In the genomic region with DNA sequence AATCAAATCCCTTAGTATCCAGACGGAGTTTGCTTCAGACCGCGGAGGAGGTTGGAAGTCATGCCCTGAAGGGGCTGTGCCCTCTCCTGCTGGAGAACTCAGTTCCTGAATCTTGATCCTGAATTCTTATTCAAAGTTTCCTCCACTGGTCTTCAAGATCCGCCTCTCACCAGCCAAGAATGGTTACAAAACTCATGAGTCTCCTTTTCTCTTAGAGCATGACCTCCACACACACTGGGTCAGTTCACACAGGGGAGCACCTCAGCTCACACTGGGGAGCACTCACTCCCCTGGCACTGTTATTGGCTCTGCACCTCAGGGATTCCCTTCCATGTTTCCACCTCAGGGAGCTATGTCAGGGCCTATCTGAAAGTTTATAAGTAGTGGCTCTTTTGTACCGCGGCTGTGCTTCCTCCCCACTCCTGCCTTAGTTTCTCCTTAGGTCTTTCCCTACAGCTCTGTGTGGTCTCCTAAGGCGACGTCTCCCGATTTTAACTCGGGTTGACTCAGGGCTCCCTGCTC, we compare ENCODE assay signal across 8 mouse cellular contexts. TPM values are rescaled to one million over a fixed set of nuclear protein-coding genes. Genes with fewer than 3 reads are reported as not detected.
DNase-seq lines count a peak whose midpoint lies in the region; ATAC-seq lines count a peak whose summit lies in the region.

No protein-coding gene starts in this region.

- H3K27me3 ChIP-seq in heart, embryonic 12.5 days (replicated peaks): no peaks in the 10 kb centered on the region
- H3K27me3 ChIP-seq in hindbrain, embryonic 14.5 days (ENCODE audit: control insufficient read depth, insufficient read depth, low read length): no peaks in the 10 kb centered on the region
- H3K27me3 ChIP-seq in midbrain, embryonic 12.5 days: no peaks in the 10 kb centered on the region

- ATAC-seq in heart, embryonic 12.5 days (ENCODE audit: insufficient number of reproducible peaks, low FRiP score): no peak
- ATAC-seq in hindbrain, embryonic 14.5 days (ENCODE audit: low FRiP score): no peak
- no peak for ATAC-seq in midbrain, embryonic 12.5 days (ENCODE audit: low FRiP score, low read depth)

- H3K36me3 ChIP-seq in heart, embryonic 12.5 days: no peaks in the 10 kb centered on the region; the same call in 1 of the 2 replicates
- 0 out of 2 replicates have a peak, but pooled peaks cover 7% of the 10 kb centered on the region for H3K36me3 ChIP-seq in hindbrain, embryonic 14.5 days (replicated peaks; ENCODE audit: control insufficient read depth, insufficient read depth)
- peaks cover 6% of the 10 kb centered on the region; the same call in 1 of the 2 replicates for H3K36me3 ChIP-seq in midbrain, embryonic 12.5 days

- H3K27ac ChIP-seq in heart, embryonic 12.5 days (ENCODE audit: poor library complexity, severe bottlenecking): peak overlapping the region; percentile 96
- H3K27ac ChIP-seq in hindbrain, embryonic 14.5 days: peak overlapping the region; percentile 98
- H3K27ac ChIP-seq in midbrain, embryonic 12.5 days (replicated peaks): peak overlapping the region; percentile 99

- WGBS in heart, embryonic 12.5 days: 23% methylated on average over 10 of the region's 10 CpGs
- WGBS in hindbrain, embryonic 14.5 days: 23% methylated on average over 10 of the region's 10 CpGs
- WGBS in midbrain, embryonic 12.5 days: 28% methylated on average over 10 of the region's 10 CpGs

- H3K4me1 ChIP-seq in heart, embryonic 12.5 days (replicated peaks): peaks cover 45% of the 10 kb centered on the region
- peaks cover 47% of the 10 kb centered on the region for H3K4me1 ChIP-seq in hindbrain, embryonic 14.5 days (replicated peaks; ENCODE audit: control insufficient read depth, insufficient read depth, low read length)
- H3K4me1 ChIP-seq in midbrain, embryonic 12.5 days: peaks cover 48% of the 10 kb centered on the region

- peak overlapping the region; percentile 78 for H3K4me3 ChIP-seq in heart, embryonic 12.5 days
- peak overlapping the region; percentile 75 for H3K4me3 ChIP-seq in hindbrain, embryonic 14.5 days (replicated peaks; ENCODE audit: low read length)
- H3K4me3 ChIP-seq in midbrain, embryonic 12.5 days: peak overlapping the region; percentile 60

- H3K9ac ChIP-seq in heart, embryonic 12.5 days: peak overlapping the region; percentile 91
- H3K9ac ChIP-seq in hindbrain, embryonic 14.5 days: peak overlapping the region; percentile 95
- H3K9ac ChIP-seq in midbrain, embryonic 12.5 days (replicated peaks): peak overlapping the region; percentile 92

- no peak for DNase-seq in heart, postnatal 14 days
- DNase-seq in adipocyte (ENCODE audit: low spot score): peak; percentile 61
- DNase-seq in hindbrain, embryonic 14.5 days (ENCODE audit: low spot score): no peak
- no peak for DNase-seq in Muller cell, postnatal 12 days (ENCODE audit: inconsistent ontology term)
- DNase-seq in thymus, postnatal 10 days (ENCODE audit: low spot score in 2 of 2): no peak
- no peak for DNase-seq in layer of hippocampus, adult 11-12 months (ENCODE audit: low spot score)

- peak overlapping the region; percentile 94 for H3K4me2 ChIP-seq in heart, embryonic 12.5 days
- H3K4me2 ChIP-seq in hindbrain, embryonic 14.5 days (replicated peaks): peak overlapping the region; percentile 99
- H3K4me2 ChIP-seq in midbrain, embryonic 12.5 days (replicated peaks): peak overlapping the region; percentile 100

- intact Hi-C loops in heart, postnatal 14 days (cut with DNase I): no loop called here

- H3K9me3 ChIP-seq in heart, embryonic 12.5 days (replicated peaks): no peaks in the 10 kb centered on the region
- H3K9me3 ChIP-seq in hindbrain, embryonic 14.5 days (ENCODE audit: control insufficient read depth, low read length): no peaks in the 10 kb centered on the region
- H3K9me3 ChIP-seq in midbrain, embryonic 12.5 days: no peaks in the 10 kb centered on the region

RNA-seq across cellular contexts. Expression of gene Ppp1r18, which starts 0.5 kb away (rescaled TPM):
- polyA plus RNA-seq in heart, embryonic 12.5 days (2016; fragmentation: Nextera tagmentation; extraction: Ambion mirVana): 22.8 and 23.7 TPM in 2 replicates
- 10 to 100 TPM; 21.1 to 25.0 TPM for total RNA-seq in heart, postnatal 14 days (2021)
- polyA plus RNA-seq in hindbrain, embryonic 14.5 days (2014; fragmentation: Nextera tagmentation; extraction: Ambion mirVana): 18.8 and 20.7 TPM in 2 replicates
- polyA plus RNA-seq in midbrain, embryonic 12.5 days (2016; fragmentation: Nextera tagmentation; extraction: Ambion mirVana): 27.7 and 27.9 TPM in 2 replicates

RNA-seq across cellular contexts. Expression of gene Nrm, which starts 3.8 kb away (rescaled TPM):
- polyA plus RNA-seq in heart, embryonic 12.5 days (2016; fragmentation: Nextera tagmentation; extraction: Ambion mirVana): 48.9 and 50.7 TPM in 2 replicates
- 1 to 10 TPM; 3.8 to 6.0 TPM for total RNA-seq in heart, postnatal 14 days (2021)
- 18.2 and 20.3 TPM in 2 replicates for polyA plus RNA-seq in hindbrain, embryonic 14.5 days (2014; fragmentation: Nextera tagmentation; extraction: Ambion mirVana)
- polyA plus RNA-seq in midbrain, embryonic 12.5 days (2016; fragmentation: Nextera tagmentation; extraction: Ambion mirVana): 48.5 and 48.6 TPM in 2 replicates

RNA-seq across cellular contexts. Expression of gene Dhx16, which starts 14.7 kb away (rescaled TPM):
- polyA plus RNA-seq in heart, embryonic 12.5 days (2016; fragmentation: Nextera tagmentation; extraction: Ambion mirVana): 22.4 and 26.6 TPM in 2 replicates
- 10 to 100 TPM; 20.6 to 24.9 TPM for total RNA-seq in heart, postnatal 14 days (2021)
- polyA plus RNA-seq in hindbrain, embryonic 14.5 days (2014; fragmentation: Nextera tagmentation; extraction: Ambion mirVana): 25.8 and 29.0 TPM in 2 replicates
- 47.8 and 48.2 TPM in 2 replicates for polyA plus RNA-seq in midbrain, embryonic 12.5 days (2016; fragmentation: Nextera tagmentation; extraction: Ambion mirVana)

RNA-seq across cellular contexts. Expression of gene Mdc1, which starts 23.6 kb away (rescaled TPM):
- 21.6 and 25.0 TPM in 2 replicates for polyA plus RNA-seq in heart, embryonic 12.5 days (2016; fragmentation: Nextera tagmentation; extraction: Ambion mirVana)
- 10 to 100 TPM; 12.9 to 13.5 TPM for total RNA-seq in heart, postnatal 14 days (2021)
- 9.2 and 10.7 TPM in 2 replicates for polyA plus RNA-seq in hindbrain, embryonic 14.5 days (2014; fragmentation: Nextera tagmentation; extraction: Ambion mirVana)
- polyA plus RNA-seq in midbrain, embryonic 12.5 days (2016; fragmentation: Nextera tagmentation; extraction: Ambion mirVana): 19.1 and 20.3 TPM in 2 replicates

RNA-seq across cellular contexts. Expression of gene Tubb5, which starts 26.8 kb away (rescaled TPM):
- 743 and 773 TPM in 2 replicates for polyA plus RNA-seq in heart, embryonic 12.5 days (2016; fragmentation: Nextera tagmentation; extraction: Ambion mirVana)
- 100 to 1,000 TPM; 134 to 183 TPM for total RNA-seq in heart, postnatal 14 days (2021)
- polyA plus RNA-seq in hindbrain, embryonic 14.5 days (2014; fragmentation: Nextera tagmentation; extraction: Ambion mirVana): 1,664 and 1,709 TPM in 2 replicates
- polyA plus RNA-seq in midbrain, embryonic 12.5 days (2016; fragmentation: Nextera tagmentation; extraction: Ambion mirVana): 1,535 and 1,561 TPM in 2 replicates
